ENCODE assay signal across 8 mouse cellular contexts in the genomic region with DNA sequence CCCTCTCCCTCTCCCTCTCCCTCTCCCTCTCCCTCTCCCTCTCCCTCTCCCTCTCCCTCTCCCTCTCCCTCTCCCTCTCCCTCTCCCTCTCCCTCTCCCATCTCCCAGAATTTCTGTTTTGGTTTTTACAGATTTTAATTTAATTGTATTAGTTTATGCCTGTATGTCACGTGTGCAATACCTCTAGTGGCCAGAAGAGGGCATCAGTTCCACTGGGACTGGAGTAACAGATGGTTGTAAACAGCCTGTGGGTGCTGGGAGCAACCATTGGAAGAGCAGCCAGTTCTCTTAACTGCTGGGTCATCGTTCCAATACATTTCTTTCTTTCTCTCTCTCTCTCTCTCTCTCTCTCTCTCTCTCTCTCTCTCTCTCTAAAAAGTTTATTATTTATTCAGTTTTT. TPM values are rescaled to one million over a fixed set of nuclear protein-coding genes. Genes with fewer than 3 reads are reported as not detected.
DNase-seq lines count a peak whose midpoint lies in the region; ATAC-seq and TF ChIP-seq lines count a peak whose summit lies in the region.
"Not testable (repeated sequence)": the region's sequence is repeated elsewhere in the genome, so short reads cannot be mapped to it uniquely, and the experiment has no call there.

No protein-coding gene starts in this region.

- peak; percentile 41; the same call in 1 of the 2 replicates for TF ChIP-seq CTCF in bone marrow macrophage, adult 2 months (IDR thresholded peaks at IDR 0.05; ENCODE audit: low read depth, low read length)
- TF ChIP-seq CTCF in heart, adult 2 months (IDR thresholded peaks at IDR 0.05) = peak; percentile 58
- TF ChIP-seq CTCF in kidney, postnatal 0 days (IDR thresholded peaks at IDR 0.05; ENCODE audit: low read depth) = peak; percentile 55
- TF ChIP-seq CTCF in lung, adult 2 months (IDR thresholded peaks at IDR 0.05; ENCODE audit: insufficient read depth, low read length) = peak; percentile 14; the same call in 1 of the 2 replicates
- not testable (repeated sequence) for TF ChIP-seq CTCF in thymus, adult 2 months (IDR thresholded peaks at IDR 0.05; ENCODE audit: borderline replicate concordance, control insufficient read depth, extremely low read depth, insufficient read depth, low read length, poor library complexity)

- not testable (repeated sequence) for H3K4me3 ChIP-seq in bone marrow macrophage, adult 2 months (ENCODE audit: insufficient read depth, low read length); heart, adult 2 months; kidney, postnatal 0 days (replicated peaks; ENCODE audit: low read depth, low read length); lung, adult 2 months (replicated peaks; ENCODE audit: extremely low read depth, low read depth, low read length); thymus, adult 2 months (ENCODE audit: control insufficient read depth, insufficient read depth, low read length)

- H3K9ac ChIP-seq in heart, adult 2 months (ENCODE audit: low read depth, low read length); kidney, postnatal 0 days (ENCODE audit: low read depth, low read length): not testable (repeated sequence)

- intact Hi-C loops in heart, adult 2 months (cut with DNase I) = not testable (repeated sequence)

- H3K9me3 ChIP-seq in kidney, postnatal 0 days (replicated peaks; ENCODE audit: low read length) = not testable (repeated sequence)

- TF ChIP-seq POLR2A in bone marrow macrophage, adult 2 months (IDR thresholded peaks at IDR 0.05; ENCODE audit: borderline replicate concordance, low read depth, low read length); heart, adult 2 months (IDR thresholded peaks at IDR 0.05; ENCODE audit: insufficient read depth, low read depth, low read length); lung, adult 2 months (IDR thresholded peaks at IDR 0.05; ENCODE audit: borderline replicate concordance, extremely low read depth, low read depth, low read length); thymus, adult 2 months (IDR thresholded peaks at IDR 0.05; ENCODE audit: control insufficient read depth, extremely low read depth, insufficient read depth, low read length, poor library complexity): not testable (repeated sequence)

- H3K36me3 ChIP-seq in heart, adult 2 months (ENCODE audit: control insufficient read depth, insufficient read depth, low read length); kidney, postnatal 0 days (ENCODE audit: insufficient read depth, low read length); thymus, adult 2 months (ENCODE audit: control insufficient read depth, insufficient read depth, low read length): not testable (repeated sequence)

- H3K4me1 ChIP-seq in bone marrow macrophage, adult 2 months (ENCODE audit: control insufficient read depth, insufficient read depth, low read length) = peaks cover 14% of the 10 kb centered on the region
- not testable (repeated sequence) for H3K4me1 ChIP-seq in heart, adult 2 months (ENCODE audit: control insufficient read depth, insufficient read depth, low read length); kidney, postnatal 0 days (replicated peaks; ENCODE audit: insufficient read depth, low read length); lung, adult 2 months (ENCODE audit: control insufficient read depth, insufficient read depth, low read length); thymus, adult 2 months (replicated peaks; ENCODE audit: control insufficient read depth, insufficient read depth, low read length)

- not testable (repeated sequence) for ATAC-seq in kidney, postnatal 0 days (replicated peaks; ENCODE audit: low FRiP score, low read depth)

- H3K27ac ChIP-seq in bone marrow macrophage, adult 2 months (ENCODE audit: insufficient read depth, low read depth, low read length); heart, adult 2 months; kidney, postnatal 0 days; thymus, adult 2 months (ENCODE audit: control insufficient read depth, insufficient read depth, low read length): not testable (repeated sequence)

- 82% methylated on average over 2 of the region's 2 CpGs for WGBS in heart, adult 2 months
- WGBS in kidney, postnatal 0 days = 72% methylated on average over 2 of the region's 2 CpGs
- 89% methylated on average over 2 of the region's 2 CpGs for WGBS in lung, adult 2 months
- WGBS in thymus, adult 2 months = 97% methylated on average over 2 of the region's 2 CpGs

- DNase-seq in B cell, adult 2 months = peak; percentile 53 to 60
- DNase-seq in ES-CJ7 (ENCODE audit: low read depth, low spot score) = peak; percentile 78
- not testable (repeated sequence) for DNase-seq in heart, adult 2 months; kidney, postnatal 0 days (ENCODE audit: low spot score); lung, adult 2 months
- peak; percentile 64 for DNase-seq in naive thymus-derived CD4-positive, alpha-beta T cell, adult 2 months (ENCODE audit: low read depth)
- peak; percentile 33 for DNase-seq in thymus, adult 2 months

- TF ChIP-seq EP300 in heart, adult 2 months (IDR thresholded peaks at IDR 0.05; ENCODE audit: insufficient read depth, low read depth, low read length) = not testable (repeated sequence)

- H3K4me2 ChIP-seq in kidney, postnatal 0 days (ENCODE audit: low read length) = not testable (repeated sequence)

- H3K27me3 ChIP-seq in heart, adult 2 months (ENCODE audit: control insufficient read depth, insufficient read depth, low read length); kidney, postnatal 0 days (ENCODE audit: insufficient read depth, low read length); thymus, adult 2 months (ENCODE audit: control insufficient read depth, insufficient read depth, low read length): not testable (repeated sequence)

- not testable (repeated sequence) for H3K79me2 ChIP-seq in heart, adult 2 months (replicated peaks; ENCODE audit: control insufficient read depth, insufficient read depth, low read length)

RNA-seq across cellular contexts. Expression of gene Atxn10, which starts 7.6 kb away (rescaled TPM):
- polyA plus RNA-seq in bone marrow macrophage, adult 2 months (2012; ENCODE audit: insufficient read depth, insufficient read length, missing spikeins) = 62.0 and 70.2 TPM in 2 replicates
- 10 to 100 TPM; 71.7 to 82.6 TPM for total RNA-seq in heart, adult 2 months (2021)
- 52.9 and 73.7 TPM in 2 replicates for polyA plus RNA-seq in heart, adult 2 months (2012; rRNA removed)
- polyA plus RNA-seq in kidney, postnatal 0 days (2015; fragmentation: Nextera tagmentation; extraction: Ambion mirVana) = 215 and 237 TPM in 2 replicates
- 116 and 131 TPM in 2 replicates for polyA plus RNA-seq in lung, adult 2 months (2012; rRNA removed)
- 112 and 142 TPM in 2 replicates for polyA plus RNA-seq in thymus, adult 2 months (2012; rRNA removed)
